Mouse (Mus musculus): ENCODE results near the gene Haus2. TPM values are rescaled to one million over a fixed set of nuclear protein-coding genes. Genes with fewer than 3 reads are reported as not detected.

Gene Haus2
- total and polyA plus RNA-seq, 3 experiments = 3.6 to 10.2 (median 9.8) TPM

DNA sequence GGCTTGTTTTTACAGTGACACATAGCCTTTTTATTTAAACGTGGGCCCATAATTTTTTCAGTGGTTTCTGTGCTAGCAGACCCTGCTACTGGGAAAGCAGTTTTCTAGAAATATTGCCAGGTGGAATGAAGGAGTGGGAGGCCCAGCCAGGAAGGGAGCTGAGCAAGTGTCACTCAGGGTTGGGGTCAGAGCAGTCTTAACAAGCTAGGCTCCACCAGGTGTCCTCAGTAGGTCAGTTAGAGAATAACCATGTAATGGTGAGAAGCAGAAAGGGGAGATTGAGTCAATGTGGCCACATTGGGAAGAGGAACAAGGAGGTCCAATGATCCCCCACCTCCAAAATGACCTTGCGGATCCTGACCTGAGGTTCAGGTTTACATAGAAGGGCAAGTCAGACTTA is 45.5 kb downstream of the Haus2 start:
- intact Hi-C loops (cut with DNase I) = no loop called here
- Histone ChIP-seq H3K36me3 (ENCODE audit: control insufficient read depth, insufficient read depth, low read length) (peaks cover 2% of the 10 kb centered on the region; the same call in 1 of the 2 replicates), H3K79me2 (replicated peaks; ENCODE audit: control insufficient read depth, insufficient read depth, low read length) (peaks cover 2% of the 10 kb centered on the region; the same call in 1 of the 2 replicates), H3K4me1 (ENCODE audit: control insufficient read depth, insufficient read depth, low read length) (peaks cover 13% of the 10 kb centered on the region), H3K9ac (ENCODE audit: low read depth, low read length) (no peak overlapping the region), H3K27me3 (ENCODE audit: control insufficient read depth, insufficient read depth, low read length) (no peaks in the 10 kb centered on the region), H3K27ac (no peak overlapping the region), H3K4me3 (no peak overlapping the region)
- no peak for DNase-seq
- 74% methylated on average over 2 of the region's 2 CpGs for WGBS
- TF ChIP-seq EP300 (IDR thresholded peaks at IDR 0.05; ENCODE audit: insufficient read depth, low read depth, low read length) = no peak
- no peak for TF ChIP-seq POLR2A (IDR thresholded peaks at IDR 0.05; ENCODE audit: insufficient read depth, low read depth, low read length)
- TF ChIP-seq CTCF (IDR thresholded peaks at IDR 0.05) = peak; percentile 13; the same call in 1 of the 2 replicates

DNA sequence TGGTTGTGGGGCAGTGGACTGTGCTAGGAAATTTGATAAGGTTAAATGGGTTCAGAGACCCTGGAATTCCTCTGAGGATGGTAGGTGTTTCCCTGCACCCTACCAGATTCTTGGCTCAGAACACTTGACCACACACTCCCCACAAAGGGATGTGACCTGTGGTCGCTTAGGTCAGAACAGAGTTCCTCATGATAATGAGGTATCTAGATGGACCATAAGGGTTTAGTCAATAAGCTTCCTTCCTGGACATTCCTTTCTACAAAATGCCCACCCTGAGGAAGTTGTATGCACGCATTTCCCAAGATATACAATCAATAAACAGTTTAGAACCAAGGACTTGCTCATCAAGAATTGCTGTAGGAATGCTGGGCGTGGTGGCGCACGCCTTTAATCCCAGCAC is 46.7 kb downstream of the Haus2 start:
- Histone ChIP-seq H3K79me2 (replicated peaks; ENCODE audit: control insufficient read depth, insufficient read depth, low read length) (peaks cover 2% of the 10 kb centered on the region; the same call in 1 of the 2 replicates), H3K27ac (no peak overlapping the region), H3K4me1 (ENCODE audit: control insufficient read depth, insufficient read depth, low read length) (peaks cover 18% of the 10 kb centered on the region), H3K36me3 (ENCODE audit: control insufficient read depth, insufficient read depth, low read length) (peaks cover 4% of the 10 kb centered on the region; the same call in 1 of the 2 replicates), H3K27me3 (ENCODE audit: control insufficient read depth, insufficient read depth, low read length) (no peaks in the 10 kb centered on the region), H3K4me3 (no peak overlapping the region), H3K9ac (ENCODE audit: low read depth, low read length) (no peak overlapping the region)
- DNase-seq = no peak
- 80% methylated on average over 5 of the region's 5 CpGs for WGBS
- intact Hi-C loops (cut with DNase I) = no loop called here
- no peak for TF ChIP-seq POLR2A (IDR thresholded peaks at IDR 0.05; ENCODE audit: insufficient read depth, low read depth, low read length)
- TF ChIP-seq CTCF (IDR thresholded peaks at IDR 0.05) = no peak
- TF ChIP-seq EP300 (IDR thresholded peaks at IDR 0.05; ENCODE audit: insufficient read depth, low read depth, low read length) = no peak

DNA sequence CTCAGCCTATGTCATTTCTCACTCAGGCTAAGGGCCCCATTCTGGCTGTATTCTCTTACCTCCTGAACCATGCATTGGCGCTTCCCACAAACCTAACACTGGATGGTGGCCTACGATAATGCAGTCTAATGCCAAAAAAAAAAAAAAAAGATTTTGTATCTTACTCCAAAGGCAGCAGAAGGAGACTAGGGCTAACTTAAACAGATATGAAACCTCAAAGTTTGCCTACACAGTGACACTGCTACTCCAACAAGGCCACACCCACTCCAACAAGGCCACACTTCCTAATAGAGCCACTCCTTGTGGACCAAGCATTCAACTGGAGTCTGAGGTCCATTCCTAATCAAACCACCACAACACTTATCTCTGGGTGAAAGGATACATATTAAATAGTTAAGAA is 47.5 kb downstream of the Haus2 start:
- peaks cover 18% of the 10 kb centered on the region for H3K4me1 ChIP-seq (ENCODE audit: control insufficient read depth, insufficient read depth, low read length)
- no peak overlapping the region for H3K4me3 ChIP-seq
- H3K79me2 ChIP-seq (replicated peaks; ENCODE audit: control insufficient read depth, insufficient read depth, low read length) = peaks cover 2% of the 10 kb centered on the region; the same call in 1 of the 2 replicates
- H3K27me3 ChIP-seq (ENCODE audit: control insufficient read depth, insufficient read depth, low read length) = no peaks in the 10 kb centered on the region
- no peak for TF ChIP-seq CTCF (IDR thresholded peaks at IDR 0.05)
- no peak for TF ChIP-seq POLR2A (IDR thresholded peaks at IDR 0.05; ENCODE audit: insufficient read depth, low read depth, low read length)
- TF ChIP-seq EP300 (IDR thresholded peaks at IDR 0.05; ENCODE audit: insufficient read depth, low read depth, low read length) = no peak
- WGBS = 95% methylated on average over 2 of the region's 2 CpGs
- no peak overlapping the region for H3K9ac ChIP-seq (ENCODE audit: low read depth, low read length)
- intact Hi-C loops (cut with DNase I) = no loop called here
- H3K27ac ChIP-seq = no peak overlapping the region
- no peak for DNase-seq
- H3K36me3 ChIP-seq (ENCODE audit: control insufficient read depth, insufficient read depth, low read length) = peaks cover 6% of the 10 kb centered on the region; the same call in 1 of the 2 replicates

DNA sequence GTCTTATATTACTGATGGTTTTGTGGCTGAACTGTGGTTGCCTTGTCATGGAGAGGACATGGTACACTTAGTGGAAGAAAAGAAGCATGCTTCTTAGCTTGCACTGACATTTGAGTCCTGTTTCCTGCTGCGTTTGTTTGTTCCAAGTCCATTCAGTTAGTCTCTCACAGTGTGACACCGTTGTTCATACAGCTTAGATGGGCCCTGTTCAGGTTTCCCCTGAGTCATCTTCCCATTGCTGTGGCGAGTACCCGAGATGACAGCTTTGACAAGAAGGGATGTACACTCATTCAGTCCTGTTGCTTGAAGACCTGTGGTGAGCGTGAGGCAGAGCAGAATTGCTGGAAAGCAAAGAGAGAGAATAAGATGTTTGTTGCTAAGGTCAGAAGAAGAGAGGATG is 49.3 kb downstream of the Haus2 start:
- Histone ChIP-seq H3K27me3 (ENCODE audit: control insufficient read depth, insufficient read depth, low read length) (no peaks in the 10 kb centered on the region), H3K36me3 (ENCODE audit: control insufficient read depth, insufficient read depth, low read length) (peaks cover 10% of the 10 kb centered on the region), H3K4me1 (ENCODE audit: control insufficient read depth, insufficient read depth, low read length) (peaks cover 10% of the 10 kb centered on the region), H3K27ac (no peak overlapping the region), H3K79me2 (replicated peaks; ENCODE audit: control insufficient read depth, insufficient read depth, low read length) (peaks cover 2% of the 10 kb centered on the region; the same call in 1 of the 2 replicates), H3K9ac (ENCODE audit: low read depth, low read length) (no peak overlapping the region), H3K4me3 (no peak overlapping the region)
- TF ChIP-seq EP300 (IDR thresholded peaks at IDR 0.05; ENCODE audit: insufficient read depth, low read depth, low read length) (no peak), POLR2A (IDR thresholded peaks at IDR 0.05; ENCODE audit: insufficient read depth, low read depth, low read length) (no peak), CTCF (IDR thresholded peaks at IDR 0.05) (no peak)
- no peak for DNase-seq
- intact Hi-C loops (cut with DNase I) = no loop called here
- WGBS = 58% methylated on average over 5 of the region's 5 CpGs

- Histone ChIP-seq H3K4me3 (no peak overlapping the region), H3K36me3 (ENCODE audit: control insufficient read depth, insufficient read depth, low read length) (peaks cover 12% of the 10 kb centered on the region), H3K27ac (no peak overlapping the region), H3K9ac (ENCODE audit: low read depth, low read length) (no peak overlapping the region), H3K27me3 (ENCODE audit: control insufficient read depth, insufficient read depth, low read length) (no peaks in the 10 kb centered on the region), H3K4me1 (ENCODE audit: control insufficient read depth, insufficient read depth, low read length) (peaks cover 10% of the 10 kb centered on the region), H3K79me2 (replicated peaks; ENCODE audit: control insufficient read depth, insufficient read depth, low read length) (peaks cover 2% of the 10 kb centered on the region; the same call in 1 of the 2 replicates)
- TF ChIP-seq POLR2A (IDR thresholded peaks at IDR 0.05; ENCODE audit: insufficient read depth, low read depth, low read length) = no peak
- no peak for TF ChIP-seq EP300 (IDR thresholded peaks at IDR 0.05; ENCODE audit: insufficient read depth, low read depth, low read length)
- TF ChIP-seq CTCF (IDR thresholded peaks at IDR 0.05) = no peak
- intact Hi-C loops (cut with DNase I) = no loop called here
- no peak for DNase-seq
These were observed 50.1 kb downstream of the Haus2 start for GRCm38 (mm10) chr2:120659318-120659717.

- TF ChIP-seq EP300 (IDR thresholded peaks at IDR 0.05; ENCODE audit: insufficient read depth, low read depth, low read length) (no peak), POLR2A (IDR thresholded peaks at IDR 0.05; ENCODE audit: insufficient read depth, low read depth, low read length) (no peak), CTCF (IDR thresholded peaks at IDR 0.05) (no peak)
- 31% methylated on average over 5 of the region's 5 CpGs for WGBS
- intact Hi-C loops (cut with DNase I) = loop anchor here (5.0 kb wide), 1 partner anchor 33 kb away; the partner anchor contains the start of gene Stard9
These were observed 51.4 kb downstream of the Haus2 start for GRCm38 (mm10) chr2:120660486-120661078.

More at GRCm38 (mm10) chr2:120660486-120661078, 51.4 kb downstream of the Haus2 start:
- peak overlapping the region; percentile 26 for H3K27ac ChIP-seq
- peaks cover 12% of the 10 kb centered on the region for H3K36me3 ChIP-seq (ENCODE audit: control insufficient read depth, insufficient read depth, low read length)
- H3K79me2 ChIP-seq (replicated peaks; ENCODE audit: control insufficient read depth, insufficient read depth, low read length) = peaks cover 2% of the 10 kb centered on the region; the same call in 1 of the 2 replicates
- H3K4me3 ChIP-seq = no peak overlapping the region
- H3K9ac ChIP-seq (ENCODE audit: low read depth, low read length) = no peak overlapping the region
- H3K4me1 ChIP-seq (ENCODE audit: control insufficient read depth, insufficient read depth, low read length) = peaks cover 10% of the 10 kb centered on the region
- no peaks in the 10 kb centered on the region for H3K27me3 ChIP-seq (ENCODE audit: control insufficient read depth, insufficient read depth, low read length)
- DNase-seq = no peak
